Mouse (Mus musculus): ENCODE measurements around the gene Mrps27.

DNA sequence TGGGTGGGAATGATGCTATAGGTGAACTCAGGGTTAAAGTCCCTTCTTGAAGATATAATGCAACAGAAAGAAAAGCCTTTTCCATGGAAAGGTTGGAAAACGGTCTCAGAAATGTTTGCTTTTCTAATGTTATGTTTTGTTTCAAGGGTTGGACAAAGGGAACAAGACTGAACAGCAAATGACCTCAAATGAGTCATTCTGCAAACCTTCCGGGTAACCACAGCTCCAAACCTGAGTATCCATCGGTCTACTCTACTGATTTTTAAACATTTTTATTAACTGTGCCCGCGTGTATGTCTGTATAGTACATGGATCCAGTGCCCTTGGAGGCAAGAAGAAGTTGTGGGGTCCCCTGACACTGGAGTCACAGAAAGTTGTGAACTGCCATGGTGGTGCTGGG lies 94.8 kb downstream of the Mrps27 start:
- no peak for TF ChIP-seq CTCF (IDR thresholded peaks at IDR 0.05; ENCODE audit: low read depth, low read length)
- TF ChIP-seq POLR2A (IDR thresholded peaks at IDR 0.05; ENCODE audit: borderline replicate concordance, low read depth, low read length) = no peak
